Mouse (Mus musculus) right cerebral cortex, postnatal 25 days (tissue): Measurements from ENCODE around the gene Anapc15.
"Not testable (repeated sequence)": the region's sequence is repeated elsewhere in the genome, so short reads cannot be mapped to it uniquely, and the experiment has no call there.

Source experiments
- DNase-seq: peaks from one replicate; pipeline ENCODE4 v3.0.0; 2022

Anapc15 gene

DNA sequence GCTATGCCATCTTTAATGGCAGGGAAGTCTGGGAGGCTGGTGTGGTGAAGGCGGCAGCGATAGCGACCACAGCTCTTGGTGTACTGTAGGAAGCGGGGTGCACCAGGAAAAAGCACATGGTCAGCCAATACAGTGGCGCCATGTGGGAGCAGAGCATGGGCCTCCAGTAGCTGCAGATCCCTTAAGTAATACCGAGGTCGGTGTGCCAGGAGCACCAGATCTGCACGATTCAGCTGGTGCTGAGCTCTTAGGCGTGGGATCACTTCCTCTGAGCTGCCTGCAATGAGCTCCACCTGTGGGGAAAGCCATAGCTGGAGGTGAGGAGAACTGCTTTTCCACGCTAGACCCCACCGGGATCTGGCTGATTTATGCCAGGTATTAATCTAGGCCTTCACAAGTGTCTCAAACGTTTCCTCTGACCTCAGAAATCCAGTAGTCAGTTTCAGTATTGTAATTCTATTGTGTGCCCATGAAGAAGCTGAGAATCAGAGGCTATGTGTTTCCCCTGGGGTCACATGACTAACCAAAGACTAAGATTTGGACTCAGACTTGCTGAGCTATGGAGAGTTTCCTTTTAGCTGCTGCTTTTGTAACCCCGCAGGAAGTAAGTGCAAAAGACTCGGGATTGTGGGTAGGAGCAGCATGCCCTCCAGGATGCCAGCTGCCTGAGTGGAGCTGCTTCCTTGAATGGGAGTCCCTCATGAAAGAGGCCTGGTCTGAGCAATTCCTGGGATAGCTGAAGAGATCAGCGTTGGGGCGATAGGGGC lies 37.0 kb downstream of the Anapc15 start:
- no peak for DNase-seq

DNA sequence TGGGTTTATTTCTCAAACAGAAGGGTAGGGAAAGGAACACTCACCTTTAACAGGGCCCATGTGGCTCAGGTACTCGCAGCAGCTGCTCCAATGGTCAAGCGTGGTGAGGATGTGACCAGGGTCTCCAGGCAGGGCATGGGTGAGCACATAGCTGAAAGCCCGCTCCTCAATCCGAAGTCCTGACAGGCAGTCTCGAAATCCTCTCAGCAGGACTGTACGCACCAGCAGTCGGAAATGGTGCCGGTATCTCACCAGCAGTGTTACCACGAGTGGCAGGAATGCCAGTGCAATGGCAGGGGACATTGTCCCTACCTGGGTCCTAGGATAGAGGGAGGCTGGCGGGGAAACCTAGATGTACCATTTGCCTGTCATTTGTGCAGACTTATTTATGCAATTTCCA lies 38.5 kb downstream of the Anapc15 start:
- no peak for DNase-seq

DNA sequence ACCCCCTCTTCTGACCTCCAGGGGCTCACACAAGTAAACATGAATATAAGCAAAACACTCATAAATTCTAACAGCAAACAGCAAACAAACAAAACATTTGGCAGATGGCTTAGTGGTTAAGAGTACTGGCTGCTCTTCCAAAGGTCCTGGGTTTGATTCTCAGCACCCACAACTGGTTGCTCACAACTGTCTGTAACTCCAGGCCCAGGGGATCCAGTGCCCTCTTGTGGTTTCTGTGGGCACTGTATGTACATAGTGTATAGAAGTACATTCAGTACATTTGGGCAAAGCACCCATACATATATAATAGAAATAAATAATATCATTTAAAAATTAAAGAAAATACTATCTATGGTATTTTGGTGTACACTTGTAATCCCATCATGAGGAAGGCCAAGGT lies 39.3 kb downstream of the Anapc15 start:
- DNase-seq = no peak

- peak; percentile 100 for DNase-seq
Observed at GRCm38 (mm10) chr7:101905561-101906286, 42.2 kb downstream of the Anapc15 start, which contains the start of gene Lamtor1. Lamtor1 (plus strand) TSS chr7:101905904.

DNA sequence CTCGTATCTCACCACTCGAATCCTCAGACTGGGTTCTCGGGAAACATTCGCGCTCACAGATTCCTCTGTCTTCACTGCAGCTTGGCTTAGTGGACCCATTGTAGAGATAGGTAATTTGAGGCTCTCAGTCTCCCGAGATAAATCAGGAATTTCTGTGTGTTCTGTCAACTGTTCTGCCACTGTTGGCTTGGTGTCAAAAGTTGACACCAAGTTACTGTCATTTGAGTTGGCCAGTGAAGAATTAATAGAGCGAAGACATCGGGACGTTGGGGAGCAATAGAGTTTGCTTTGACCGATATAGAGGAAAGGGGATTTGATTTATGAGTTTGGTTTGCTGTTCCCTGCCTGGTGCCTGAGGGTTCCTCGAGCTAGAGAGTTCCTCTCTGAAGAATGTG lies 42.8 kb downstream of the Anapc15 start, which contains the start of gene Tomt:
Gene Tomt (minus strand): TSS at position 73 of the 395 bp plus-strand sequence.
- no peak for DNase-seq

- no peak for DNase-seq
Observed at GRCm38 (mm10) chr7:101906696-101907095, 43.2 kb downstream of the Anapc15 start.

- no peak for DNase-seq
Observed at GRCm38 (mm10) chr7:101908367-101908766, 44.9 kb downstream of the Anapc15 start.

- no peak for DNase-seq
Observed at GRCm38 (mm10) chr7:101910138-101910537, 46.6 kb downstream of the Anapc15 start.

GRCm38 (mm10) chr7:101911982-101912381 lies 48.5 kb downstream of the Anapc15 start:
- DNase-seq = no peak

- peak; percentile 38 for DNase-seq
Observed at GRCm38 (mm10) chr7:101918071-101918470, 54.6 kb downstream of the Anapc15 start.

DNA sequence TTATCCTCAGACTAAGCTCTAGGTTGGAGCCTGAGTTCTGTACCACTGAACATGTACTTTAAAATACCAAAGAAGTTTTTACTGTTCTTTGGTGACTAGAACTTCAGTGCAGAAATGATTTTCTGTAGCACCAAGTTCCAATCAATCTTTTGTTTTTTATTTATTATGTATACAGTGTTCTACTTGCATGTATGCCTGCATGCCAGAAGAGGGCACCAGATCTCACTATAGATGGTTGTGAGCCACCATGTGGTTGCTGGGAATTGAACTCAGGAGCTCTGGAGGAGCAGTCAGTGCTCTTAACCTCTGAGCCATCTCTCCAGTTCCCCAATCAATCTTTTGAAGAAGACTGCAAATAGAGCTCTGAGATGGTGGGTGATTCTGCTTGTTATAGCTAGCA lies 62.4 kb downstream of the Anapc15 start:
- DNase-seq = not testable (repeated sequence)

DNA sequence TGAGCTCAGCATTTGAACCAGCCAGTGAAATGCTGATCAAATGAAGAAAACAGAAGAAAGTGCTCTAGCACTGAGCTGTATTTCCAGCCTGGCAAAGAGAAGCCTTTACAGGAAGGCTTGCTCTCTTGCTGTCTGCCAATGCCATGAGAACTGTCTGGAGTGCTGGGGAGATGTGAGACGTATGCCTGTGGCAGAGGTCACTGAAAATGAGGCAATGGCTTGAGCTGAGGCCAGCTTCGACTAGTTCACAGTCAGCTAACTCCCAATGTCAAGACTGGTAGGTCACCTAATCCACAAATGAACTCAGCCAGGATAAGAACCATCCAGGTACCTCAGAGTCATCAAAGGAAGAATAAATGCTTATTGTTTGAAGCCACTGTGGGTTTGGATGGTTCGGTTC lies 64.6 kb downstream of the Anapc15 start:
- no peak for DNase-seq

DNA sequence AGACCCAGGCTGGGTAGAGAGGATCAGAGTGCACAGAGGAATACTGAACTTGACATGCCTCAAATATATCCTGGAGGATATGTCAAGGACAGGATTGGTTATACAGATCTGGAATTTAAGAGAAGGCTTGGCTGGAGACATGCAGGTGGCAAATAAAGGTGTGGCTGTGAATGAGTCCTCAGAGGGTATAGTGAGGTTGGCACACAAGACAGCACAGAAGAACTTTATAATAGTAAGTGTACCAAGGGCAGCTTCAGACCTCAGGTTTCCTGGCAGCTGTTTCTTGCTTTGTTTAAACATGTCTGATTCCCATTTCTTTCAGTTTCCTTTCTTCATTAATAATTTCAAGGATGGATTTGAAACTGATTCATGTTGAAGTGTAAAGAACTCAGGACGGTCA lies 69.0 kb downstream of the Anapc15 start:
- no peak for DNase-seq

- DNase-seq = no peak
Observed at GRCm38 (mm10) chr7:101933300-101933699, 69.8 kb downstream of the Anapc15 start.

DNA sequence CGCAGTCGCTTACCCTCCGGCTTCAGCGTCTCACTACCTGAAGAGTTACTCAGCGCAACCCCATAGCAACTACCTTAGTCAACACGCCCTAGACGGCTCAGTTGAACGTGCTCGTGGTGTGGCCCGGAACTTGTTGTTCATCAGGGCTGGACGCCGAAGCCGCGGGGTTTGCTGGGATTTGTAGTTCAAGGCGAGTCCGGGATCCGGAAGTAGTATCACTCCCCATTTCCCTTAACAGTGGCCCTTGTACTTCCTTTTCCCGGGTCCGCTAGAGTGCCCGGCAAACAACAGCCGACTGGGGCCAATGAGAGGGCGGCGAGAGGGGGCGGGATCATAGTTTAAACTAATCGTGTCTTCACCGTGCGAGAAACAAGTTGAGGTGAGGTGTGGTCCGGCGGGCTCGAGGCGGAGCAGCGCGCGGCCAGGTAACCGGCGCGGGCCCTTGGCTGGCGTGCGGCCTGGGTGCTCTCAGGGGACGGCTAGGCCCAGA lies 70.3 kb downstream of the Anapc15 start, which contains the start of the genes Lrrc51 and Numa1:
Gene Lrrc51 (minus strand): TSS at position 145 of the 490 bp plus-strand sequence.
Gene Numa1 (plus strand): TSS at position 361 of the 490 bp plus-strand sequence.
- DNase-seq = peak; percentile 95

GRCm38 (mm10) chr7:101935957-101936356 lies 72.4 kb downstream of the Anapc15 start:
- no peak for DNase-seq

- DNase-seq = no peak
Observed at GRCm38 (mm10) chr7:101936996-101937395, 73.5 kb downstream of the Anapc15 start.

GRCm38 (mm10) chr7:101937569-101937968 lies 74.1 kb downstream of the Anapc15 start:
- DNase-seq = peak; percentile 14

- no peak for DNase-seq
Observed at GRCm38 (mm10) chr7:101938348-101938747, 74.8 kb downstream of the Anapc15 start.

DNA sequence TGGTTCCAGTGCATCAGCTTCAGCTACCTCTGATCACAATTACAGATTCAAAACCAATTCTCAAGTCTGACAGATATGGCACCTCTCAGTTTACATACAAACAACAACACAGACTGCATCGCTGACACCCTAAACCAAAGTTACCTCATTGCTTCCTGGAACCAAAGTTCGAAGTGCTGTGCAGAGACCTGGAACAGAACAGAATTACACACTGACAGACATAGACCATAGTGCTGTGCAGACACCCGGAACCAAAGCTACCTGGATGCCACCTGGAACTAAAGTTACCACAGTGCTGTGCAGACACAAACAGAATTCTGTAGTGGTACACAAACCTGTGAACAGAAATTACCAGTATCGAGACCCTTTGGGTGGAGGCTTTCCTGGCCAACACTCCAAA lies 76.2 kb downstream of the Anapc15 start:
- no peak for DNase-seq

- not testable (repeated sequence) for DNase-seq
Observed at GRCm38 (mm10) chr7:101949008-101949407, 85.5 kb downstream of the Anapc15 start.
